Mouse (Mus musculus): Measurements from ENCODE around the gene Abcf1. TPM values are rescaled to one million over a fixed set of nuclear protein-coding genes. Genes with fewer than 3 reads are reported as not detected.

Gene Abcf1
- total and polyA plus RNA-seq, 3 experiments = 52.8 to 290 (median 110) TPM

DNA sequence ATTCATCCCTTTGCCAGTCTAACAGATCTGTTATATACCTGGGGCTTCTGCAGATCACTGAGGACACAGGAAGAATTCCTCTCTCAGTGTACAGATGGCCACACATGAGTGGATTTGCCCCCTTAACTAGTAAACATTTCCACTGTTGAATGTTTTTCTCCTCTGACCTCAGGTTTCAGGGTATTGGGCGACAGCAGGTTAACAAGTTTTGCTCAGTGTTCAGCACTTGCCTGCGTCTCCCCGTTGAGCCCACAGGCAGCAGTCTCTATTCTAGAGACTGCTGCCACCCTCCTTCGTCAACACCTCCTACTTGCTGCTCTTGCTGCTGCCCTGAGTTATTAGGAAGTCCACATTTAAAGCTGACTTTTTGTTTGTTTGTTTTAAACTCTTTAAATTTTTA, 47.9 kb downstream of the Abcf1 start:
- TF ChIP-seq UBTF (IDR thresholded peaks at IDR 0.05; ENCODE audit: low read depth, low read length) (no peak), ELF1 (IDR thresholded peaks at IDR 0.05; ENCODE audit: low read depth, low read length) (no peak), MYC (IDR thresholded peaks at IDR 0.05; ENCODE audit: low read depth, low read length) (0 out of 2 replicates have a peak, but pooled peaks have one; percentile 1)
- H3K79me2 ChIP-seq (replicated peaks; ENCODE audit: control insufficient read depth, extremely low read depth, insufficient read depth, poor library complexity, severe bottlenecking) = peaks cover 27% of the 10 kb centered on the region
- no peak for DNase-seq (ENCODE audit: extremely low read depth)
- H3K4me2 ChIP-seq (ENCODE audit: insufficient read depth, low read depth, poor library complexity, severe bottlenecking) = no peak overlapping the region
- dilution Hi-C loops (cut with MboI; ENCODE audit: extremely low pct_ligation_motif_present, extremely low pct_unique_long_range_greater_than_20kb, low sequenced_read_pairs) = no loop called here
- H3K36me3 ChIP-seq (replicated peaks in 1 of 2; ENCODE audit: control insufficient read depth in 1 of 2, insufficient read depth in 1 of 2, low read length in 1 of 2) = peaks cover 39 to 77% of the 10 kb centered on the region in 2 experiments
- in situ Hi-C loops (cut with MboI; ENCODE audit: low pct_ligation_motif_present, low pct_unique_long_range_greater_than_20kb, low sequenced_read_pairs) = no loop called here
- H3K9ac ChIP-seq (ENCODE audit: insufficient read depth, low read depth) = no peak overlapping the region
- no peaks in the 10 kb centered on the region for H3K27me3 ChIP-seq (replicated peaks)
- no peaks in the 10 kb centered on the region for H3K9me3 ChIP-seq (replicated peaks; ENCODE audit: low read length)
- peaks cover 6 to 47% of the 10 kb centered on the region in 2 experiments; a peak in 3 of 4 replicates for H3K4me1 ChIP-seq (ENCODE audit: control insufficient read depth in 1 of 2, insufficient read depth in 2 of 2)
- H3K27ac ChIP-seq (ENCODE audit: insufficient read depth, low read depth) = no peak overlapping the region
- no peak overlapping the region for H3K4me3 ChIP-seq (replicated peaks in 1 of 3; ENCODE audit: low read depth in 2 of 3, low read length in 2 of 3, poor library complexity in 1 of 3)

DNA sequence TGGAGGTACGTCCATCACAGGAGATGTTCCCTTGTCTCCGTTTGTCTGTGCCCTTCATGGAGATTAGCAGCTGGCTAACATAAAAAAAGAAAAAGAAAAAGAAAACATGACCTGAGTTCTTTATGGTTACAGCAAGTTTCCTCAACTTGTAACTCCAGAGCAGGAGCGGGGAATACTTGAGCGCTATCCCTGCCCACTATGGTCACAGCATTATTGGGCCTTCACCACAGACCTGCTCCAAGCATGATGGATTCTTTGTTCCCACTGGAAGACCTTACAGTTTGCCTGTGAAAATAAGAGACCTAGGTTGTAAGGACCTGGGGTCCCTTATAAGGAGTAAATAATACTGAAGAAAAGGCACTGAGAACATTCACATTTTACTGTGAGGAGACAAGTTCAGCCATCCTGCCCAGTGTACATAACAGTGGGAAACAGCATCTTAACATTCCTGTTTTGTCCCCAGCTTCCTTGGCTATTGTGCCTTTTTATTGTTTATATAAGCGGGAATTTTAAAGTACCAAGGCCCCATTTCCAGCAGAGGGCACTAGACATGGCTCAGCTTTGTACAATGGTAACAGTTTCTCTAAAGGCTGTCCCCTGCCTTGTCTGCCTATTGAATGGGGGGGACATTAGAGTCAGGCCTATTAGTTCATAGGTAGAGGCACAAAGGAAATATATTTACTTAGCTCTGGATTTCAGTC, 48.5 kb downstream of the Abcf1 start:
- dilution Hi-C loops (cut with MboI; ENCODE audit: extremely low pct_ligation_motif_present, extremely low pct_unique_long_range_greater_than_20kb, low sequenced_read_pairs) = no loop called here
- Histone ChIP-seq H3K4me1 (ENCODE audit: control insufficient read depth in 1 of 2, insufficient read depth in 2 of 2) (peaks cover 6 to 47% of the 10 kb centered on the region in 2 experiments; a peak in 3 of 4 replicates), H3K36me3 (replicated peaks in 1 of 2; ENCODE audit: control insufficient read depth in 1 of 2, insufficient read depth in 1 of 2, low read length in 1 of 2) (peaks cover 32 to 70% of the 10 kb centered on the region in 2 experiments), H3K4me2 (ENCODE audit: insufficient read depth, low read depth, poor library complexity, severe bottlenecking) (no peak overlapping the region), H3K27me3 (replicated peaks) (no peaks in the 10 kb centered on the region), H3K9ac (ENCODE audit: insufficient read depth, low read depth) (peak overlapping the region; percentile 46; the same call in 1 of the 2 replicates), H3K27ac (ENCODE audit: insufficient read depth, low read depth) (no peak overlapping the region), H3K79me2 (replicated peaks; ENCODE audit: control insufficient read depth, extremely low read depth, insufficient read depth, poor library complexity, severe bottlenecking) (peaks cover 27% of the 10 kb centered on the region), H3K4me3 (replicated peaks in 1 of 3; ENCODE audit: low read depth in 2 of 3, low read length in 2 of 3, poor library complexity in 1 of 3) (no peak overlapping the region), H3K9me3 (replicated peaks; ENCODE audit: low read length) (no peaks in the 10 kb centered on the region)
- in situ Hi-C loops (cut with MboI; ENCODE audit: low pct_ligation_motif_present, low pct_unique_long_range_greater_than_20kb, low sequenced_read_pairs) = no loop called here
- TF ChIP-seq MAFK (IDR thresholded peaks at IDR 0.05; ENCODE audit: insufficient replicate concordance, low read length) = no peak
- TF ChIP-seq CTCF (conservative IDR thresholded peaks at IDR 0.05 in 1 of 2, IDR thresholded peaks at IDR 0.05 in 1 of 2; ENCODE audit: low read depth in 2 of 2, low read length in 2 of 2) = peak; percentile 30 to 61; a peak in 2 of 4 replicates
- TF ChIP-seq RAD21 (IDR thresholded peaks at IDR 0.05; ENCODE audit: low read depth, low read length) = no peak
- TF ChIP-seq ZNF384 (IDR thresholded peaks at IDR 0.05; ENCODE audit: low read depth, low read length) = no peak
- TF ChIP-seq BHLHE40 (IDR thresholded peaks at IDR 0.05; ENCODE audit: low read depth, low read length) = no peak
- TF ChIP-seq EP300 (IDR thresholded peaks at IDR 0.05; ENCODE audit: low read length) = no peak
- TF ChIP-seq MEF2A (IDR thresholded peaks at IDR 0.05; ENCODE audit: borderline replicate concordance, low read depth, low read length) = no peak
- no peak for TF ChIP-seq ZKSCAN1 (IDR thresholded peaks at IDR 0.05; ENCODE audit: borderline replicate concordance, low read depth, low read length)
- peak; percentile 20; the same call in 1 of the 2 replicates for TF ChIP-seq ZMIZ1 (IDR thresholded peaks at IDR 0.05; ENCODE audit: low read depth, low read length)
- TF ChIP-seq USF1 (IDR thresholded peaks at IDR 0.05; ENCODE audit: low read depth, low read length) = no peak
- TF ChIP-seq MYC (IDR thresholded peaks at IDR 0.05; ENCODE audit: low read depth, low read length) = 0 out of 2 replicates have a peak, but pooled peaks have one; percentile 10
- TF ChIP-seq ZC3H11A (IDR thresholded peaks at IDR 0.05; ENCODE audit: low read depth, low read length) = no peak
- no peak for TF ChIP-seq PAX5 (IDR thresholded peaks at IDR 0.05; ENCODE audit: low read length)
- peak; percentile 16; the same call in 1 of the 2 replicates for TF ChIP-seq SMC3 (IDR thresholded peaks at IDR 0.05; ENCODE audit: low read depth, low read length)
- no peak for TF ChIP-seq JUND (conservative IDR thresholded peaks at IDR 0.05; ENCODE audit: low read depth, low read length)
- TF ChIP-seq CHD1 (IDR thresholded peaks at IDR 0.05; ENCODE audit: low read depth, low read length) = no peak
- peak; percentile 84; the same call in 1 of the 2 replicates for TF ChIP-seq POLR2AphosphoS2 (IDR thresholded peaks at IDR 0.05; ENCODE audit: low read depth, low read length)
- TF ChIP-seq POLR2A (IDR thresholded peaks at IDR 0.05; ENCODE audit: low read depth, low read length) = no peak; the same call in none of the 2 replicates
- TF ChIP-seq TCF12 (IDR thresholded peaks at IDR 0.05; ENCODE audit: low read depth, low read length) = no peak
- no peak for TF ChIP-seq CHD2 (IDR thresholded peaks at IDR 0.05; ENCODE audit: low read length)
- DNase-seq (ENCODE audit: extremely low read depth) = peak; percentile 46
